Mouse (Mus musculus) brain, embryonic 14.5 days (tissue): ENCODE results near the gene Add3. TPM values are rescaled to one million over a fixed set of nuclear protein-coding genes. Genes with fewer than 3 reads are reported as not detected.

Source experiments
- DNase-seq: peaks from one replicate; pipeline ENCODE4 v3.0.0-alpha.2; 2011; ENCODE audit warnings: low read depth
- CTCF ChIP-seq: fragments of 200-500 bp; IDR thresholded peaks from 2 replicates; pipeline ENCODE4 v1.5.1; 2012; ENCODE audit warnings: inconsistent platforms, mild to moderate bottlenecking, moderate library complexity, borderline replicate concordance; ENCODE audit not compliant: insufficient read depth, insufficient read length; ENCODE audit errors: extremely low read depth
- POLR2A ChIP-seq: fragments of 200-500 bp; IDR thresholded peaks from 2 replicates; pipeline ENCODE4 v1.6.1; 2012; ENCODE audit warnings: mild to moderate bottlenecking, inconsistent platforms, borderline replicate concordance; ENCODE audit not compliant: poor library complexity, insufficient read depth, insufficient read length, severe bottlenecking; ENCODE audit errors: extremely low read depth
- polyA plus RNA-seq: library from polyadenylated mRNA; depleted of rRNA; stranded (reverse); fragments of >200 nt; gene quantifications from 2 replicates; pipeline ENCODE4 v1.2.3, GENCODE M21; 2012

The Add3 gene
- polyA plus RNA-seq, 1 experiment = 22.8 TPM

GRCm38 (mm10) chr19:53162927-53163326, 22.7 kb downstream of the Add3 start:
- TF ChIP-seq CTCF (no peak), POLR2A (no peak)
- no peak for DNase-seq

GRCm38 (mm10) chr19:53164645-53165044, 24.4 kb downstream of the Add3 start:
- TF ChIP-seq CTCF (no peak), POLR2A (no peak)
- no peak for DNase-seq

DNA sequence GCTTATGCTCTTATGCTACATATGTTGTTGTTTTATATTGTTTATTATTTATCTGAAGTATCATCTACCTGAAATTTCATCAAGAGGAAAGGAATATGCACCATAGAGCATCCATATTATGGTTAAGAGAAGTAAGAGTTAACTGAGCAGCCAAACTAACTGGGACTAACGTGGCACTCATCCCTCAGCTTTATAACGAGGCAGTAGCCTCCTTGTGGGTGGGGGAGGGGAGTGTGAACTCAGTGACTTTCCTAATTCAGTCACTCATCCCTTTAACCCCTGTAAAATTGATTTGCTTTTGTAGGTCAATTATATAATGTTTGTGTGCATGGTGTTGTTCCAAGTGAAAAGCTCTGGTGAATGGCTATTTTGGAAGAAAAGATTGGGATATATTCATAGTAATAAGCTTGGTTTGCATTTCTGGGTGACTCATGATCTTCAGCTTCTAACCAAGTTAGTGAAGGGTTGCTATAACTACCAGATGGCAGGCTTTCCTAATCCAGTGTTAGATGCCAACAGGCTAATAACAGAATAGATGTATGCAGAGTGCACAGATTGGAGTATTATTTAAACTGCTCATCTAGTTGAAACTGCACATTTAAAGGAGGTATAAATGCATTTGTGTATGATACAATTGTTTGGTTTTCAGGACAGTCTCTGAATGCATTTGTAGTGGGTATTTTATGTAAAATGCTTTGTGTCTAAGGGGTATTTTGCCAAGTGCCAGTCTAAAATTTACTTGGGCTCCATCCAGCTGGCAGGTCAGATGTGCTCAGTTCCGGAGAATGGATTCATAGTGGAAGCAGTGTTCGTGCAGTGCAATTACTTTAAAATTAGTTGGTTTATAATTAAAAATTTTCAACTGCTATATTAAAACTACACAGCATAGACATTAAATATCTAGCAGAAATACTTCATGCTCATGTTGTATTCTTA, 25.3 kb downstream of the Add3 start:
- TF ChIP-seq POLR2A (no peak), CTCF (no peak)
- peak; percentile 77 for DNase-seq

- TF ChIP-seq POLR2A = no peak
- no peak for TF ChIP-seq CTCF
- no peak for DNase-seq
These were observed 26.1 kb downstream of the Add3 start for GRCm38 (mm10) chr19:53166367-53166766.

GRCm38 (mm10) chr19:53168576-53168975, 28.3 kb downstream of the Add3 start:
- no peak for TF ChIP-seq POLR2A
- TF ChIP-seq CTCF = no peak
- DNase-seq = no peak

GRCm38 (mm10) chr19:53170651-53171050, 30.4 kb downstream of the Add3 start:
- no peak for TF ChIP-seq POLR2A
- TF ChIP-seq CTCF = no peak

DNA sequence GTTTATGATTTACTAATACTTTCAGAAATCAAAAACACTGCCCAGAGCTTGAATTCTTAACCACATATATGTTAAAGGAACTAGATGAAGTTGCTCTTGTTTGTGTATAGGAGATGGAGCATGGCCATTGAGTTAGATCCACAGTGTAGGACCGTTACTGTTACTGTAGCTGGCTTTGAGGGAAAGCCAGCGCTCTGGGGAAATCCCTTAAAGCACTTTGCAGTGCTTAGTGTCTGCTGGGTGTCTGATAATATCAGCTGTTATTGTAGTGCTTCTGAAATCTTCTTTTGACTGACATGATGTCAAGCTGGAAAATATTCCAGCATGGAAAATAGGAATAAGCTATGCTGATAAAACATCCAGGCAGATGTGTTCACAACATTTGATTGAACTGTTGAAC, 33.8 kb downstream of the Add3 start:
- DNase-seq = no peak
- TF ChIP-seq CTCF (no peak), POLR2A (no peak)

More at GRCm38 (mm10) chr19:53170651-53171050, 30.4 kb downstream of the Add3 start:
- no peak for DNase-seq

DNA sequence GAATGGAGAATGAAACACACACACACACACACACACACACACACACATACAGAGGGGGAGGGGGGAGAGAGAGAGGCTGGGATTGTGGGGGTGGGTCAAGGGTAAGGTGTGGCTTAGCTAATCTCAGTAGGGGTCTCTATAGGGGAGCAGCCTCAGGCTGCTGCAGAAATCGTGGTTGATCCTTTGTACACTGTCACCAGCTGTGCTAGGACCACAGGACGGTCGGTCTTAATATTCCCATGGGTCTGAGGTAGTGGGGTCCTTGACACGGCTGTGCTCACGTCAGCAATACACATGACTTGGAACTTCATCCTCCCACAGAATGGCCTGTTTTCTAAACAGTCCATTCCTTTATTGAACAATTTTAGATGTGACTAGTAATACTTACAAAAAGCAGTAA, 35.3 kb downstream of the Add3 start:
- TF ChIP-seq CTCF = no peak
- no peak for DNase-seq

DNA sequence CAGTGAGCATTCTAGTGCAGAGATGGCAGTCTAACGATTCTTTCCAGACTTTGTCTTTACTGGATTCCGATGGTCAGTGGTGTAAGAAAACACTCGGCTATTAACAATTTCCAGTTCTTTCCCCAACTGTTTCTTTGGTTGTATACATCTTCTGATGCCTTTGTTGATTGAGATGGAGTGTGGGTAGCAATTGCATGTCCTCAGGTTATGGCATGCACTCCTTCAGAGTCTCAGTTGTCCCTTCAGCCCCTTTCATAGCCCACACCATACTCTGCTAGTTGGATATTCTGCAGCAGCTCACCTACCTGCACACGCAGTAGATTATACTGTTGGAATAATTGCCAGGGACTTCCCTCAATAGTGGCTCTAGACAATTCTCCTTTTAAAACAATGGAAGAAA, 36.3 kb downstream of the Add3 start:
- no peak for DNase-seq
- TF ChIP-seq POLR2A (no peak), CTCF (no peak)

DNA sequence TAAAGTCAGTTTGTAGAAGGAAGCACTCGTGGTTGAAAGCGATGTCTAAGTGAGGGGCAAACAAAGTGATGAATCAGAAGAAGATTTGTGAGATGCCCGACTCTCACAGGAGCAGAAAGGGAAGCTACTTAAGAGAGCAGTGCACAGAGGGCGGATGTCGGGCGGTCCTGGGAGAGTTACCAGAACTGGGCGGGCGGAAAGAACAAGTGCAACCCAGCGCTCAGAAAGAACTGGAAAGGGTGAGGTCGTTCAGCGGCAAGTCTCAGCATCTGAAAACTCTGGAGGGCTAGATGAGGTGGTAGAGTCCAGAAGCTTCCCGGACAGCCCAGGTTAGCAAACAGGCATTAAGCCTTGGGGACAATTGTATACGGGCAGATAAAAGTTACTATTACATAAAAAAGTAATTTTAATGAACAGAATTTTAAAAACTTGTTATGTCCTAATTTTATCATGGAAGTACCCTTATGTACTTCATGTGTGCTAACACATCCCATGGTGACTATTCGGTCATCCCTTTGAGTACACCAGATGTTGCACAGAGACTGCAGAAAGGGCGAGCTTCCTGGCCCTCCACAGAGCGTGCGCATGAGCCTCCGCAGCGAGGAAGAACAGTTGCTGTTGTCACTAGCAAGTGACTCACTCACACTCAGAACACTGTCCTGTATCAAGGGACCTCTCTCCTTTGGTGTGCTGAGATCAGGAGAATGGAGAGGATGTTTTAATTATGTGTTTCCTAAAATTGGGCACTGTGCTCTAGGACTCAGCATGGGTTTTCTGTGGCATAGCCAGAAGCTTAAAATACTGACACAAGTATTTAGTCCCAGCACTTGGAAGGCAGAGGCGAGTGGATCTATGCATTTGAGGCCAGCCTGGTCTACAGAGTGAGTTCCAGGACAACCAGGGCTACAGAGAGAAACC, 38.6 kb downstream of the Add3 start:
- DNase-seq = no peak

GRCm38 (mm10) chr19:53180168-53180803, 40.0 kb downstream of the Add3 start:
- no peak for TF ChIP-seq POLR2A
- no peak for TF ChIP-seq CTCF
- no peak for DNase-seq

More for the DNA sequence above, 38.6 kb downstream of the Add3 start:
- no peak for TF ChIP-seq POLR2A
- TF ChIP-seq CTCF = no peak
